Mouse (Mus musculus): Measurements from ENCODE around the gene Tcf7l2.

- TF ChIP-seq RAD21 (IDR thresholded peaks at IDR 0.05; ENCODE audit: low read depth, low read length) (no peak), EP300 (IDR thresholded peaks at IDR 0.05; ENCODE audit: low read length) (no peak), CTCF (conservative IDR thresholded peaks at IDR 0.05 in 1 of 2, IDR thresholded peaks at IDR 0.05 in 1 of 2; ENCODE audit: low read depth in 2 of 2, low read length in 2 of 2) (no peak), MAFK (IDR thresholded peaks at IDR 0.05; ENCODE audit: insufficient replicate concordance, low read length) (no peak), TCF12 (IDR thresholded peaks at IDR 0.05; ENCODE audit: low read depth, low read length) (no peak), ETS1 (conservative IDR thresholded peaks at IDR 0.05; ENCODE audit: low read depth, low read length) (no peak), RCOR1 (conservative IDR thresholded peaks at IDR 0.05; ENCODE audit: low read depth, low read length) (no peak), POLR2A (IDR thresholded peaks at IDR 0.05; ENCODE audit: low read depth, low read length) (no peak), MXI1 (IDR thresholded peaks at IDR 0.05; ENCODE audit: low read depth, low read length) (no peak), ZC3H11A (IDR thresholded peaks at IDR 0.05; ENCODE audit: low read depth, low read length) (no peak), NRF1 (IDR thresholded peaks at IDR 0.05; ENCODE audit: low read depth, low read length) (no peak)
These were observed 215.1 kb downstream of the Tcf7l2 start for GRCm38 (mm10) chr19:55956745-55957144.

All from CH12.LX (cell line).